Mouse (Mus musculus) frontal cortex, postnatal 14 days (tissue): ENCODE measurements around the gene Mamdc2.

Experiments used
- DNase-seq, 2 experiments: peaks; one replicate each; pipeline ENCODE4 v3.0.0; 2022; ENCODE audit warnings: low spot score in 2 of 2

Gene Mamdc2

DNA sequence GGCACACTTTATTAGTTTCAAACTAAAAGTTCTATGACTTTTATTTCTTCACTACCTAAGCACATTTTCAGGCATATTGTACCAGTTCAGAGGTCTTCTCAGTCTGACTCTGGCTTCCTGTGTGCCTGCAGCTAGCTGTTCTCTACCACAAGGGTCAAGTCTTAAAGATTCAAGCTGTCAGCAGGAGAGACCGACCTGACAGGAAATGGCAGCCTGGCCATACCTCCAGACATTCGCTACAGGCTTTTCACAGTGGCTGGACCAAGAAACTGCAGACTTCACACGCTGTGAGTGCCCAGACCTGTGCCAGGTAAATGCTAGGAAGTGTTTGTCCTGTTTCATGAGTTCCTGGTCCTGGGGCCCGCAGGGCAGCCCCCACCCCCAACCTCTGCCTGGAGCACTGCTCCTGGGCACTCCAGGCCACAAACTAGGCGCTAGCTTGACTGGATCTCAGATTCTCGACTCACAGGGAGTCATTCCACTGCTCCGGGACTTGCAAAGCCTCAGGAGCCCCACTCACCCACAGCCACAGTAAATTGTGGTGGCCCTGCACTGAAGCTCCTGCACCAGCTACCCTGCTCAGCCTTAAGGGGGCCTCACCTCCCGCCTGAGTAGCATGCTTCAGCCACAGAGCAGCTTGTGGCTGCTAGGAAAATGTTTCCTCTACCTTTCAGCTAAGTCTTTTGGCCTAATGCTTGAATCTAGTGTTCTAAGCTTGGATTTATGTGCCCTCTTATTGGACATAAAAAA is 166.2 kb downstream of the Mamdc2 start:
- no peak for DNase-seq

DNA sequence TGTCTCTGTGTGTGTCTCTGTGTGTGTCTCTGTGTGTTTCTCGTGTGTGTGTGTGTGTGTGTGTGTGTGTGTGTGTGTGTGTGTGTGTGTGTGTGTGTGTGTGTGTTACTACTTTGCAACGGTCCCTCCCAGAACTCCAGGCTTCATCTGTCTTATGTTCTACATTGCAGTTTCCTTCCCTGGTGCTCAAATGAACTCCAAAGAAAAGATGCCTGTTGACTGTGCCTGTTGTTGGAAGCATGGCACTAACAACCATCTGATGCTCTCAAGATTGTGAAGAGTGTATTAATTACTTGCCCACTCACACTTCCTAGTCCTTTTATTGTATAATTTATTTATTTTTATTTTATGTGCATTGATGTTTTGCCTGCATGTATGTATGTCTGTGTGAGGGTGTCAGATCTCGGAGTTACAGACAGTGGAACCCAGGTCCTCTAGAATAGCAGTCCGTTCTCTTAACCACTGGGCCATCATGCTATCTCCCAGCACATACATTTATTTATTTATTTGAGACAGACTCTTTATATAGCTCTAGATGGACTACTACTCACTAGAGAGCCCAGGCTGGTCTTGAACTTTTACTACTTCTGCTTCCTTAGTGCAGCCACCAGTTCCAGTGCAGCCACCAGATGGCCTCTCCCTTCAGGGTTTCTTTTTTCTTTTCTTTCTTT is 174.1 kb downstream of the Mamdc2 start:
- DNase-seq = no peak

DNA sequence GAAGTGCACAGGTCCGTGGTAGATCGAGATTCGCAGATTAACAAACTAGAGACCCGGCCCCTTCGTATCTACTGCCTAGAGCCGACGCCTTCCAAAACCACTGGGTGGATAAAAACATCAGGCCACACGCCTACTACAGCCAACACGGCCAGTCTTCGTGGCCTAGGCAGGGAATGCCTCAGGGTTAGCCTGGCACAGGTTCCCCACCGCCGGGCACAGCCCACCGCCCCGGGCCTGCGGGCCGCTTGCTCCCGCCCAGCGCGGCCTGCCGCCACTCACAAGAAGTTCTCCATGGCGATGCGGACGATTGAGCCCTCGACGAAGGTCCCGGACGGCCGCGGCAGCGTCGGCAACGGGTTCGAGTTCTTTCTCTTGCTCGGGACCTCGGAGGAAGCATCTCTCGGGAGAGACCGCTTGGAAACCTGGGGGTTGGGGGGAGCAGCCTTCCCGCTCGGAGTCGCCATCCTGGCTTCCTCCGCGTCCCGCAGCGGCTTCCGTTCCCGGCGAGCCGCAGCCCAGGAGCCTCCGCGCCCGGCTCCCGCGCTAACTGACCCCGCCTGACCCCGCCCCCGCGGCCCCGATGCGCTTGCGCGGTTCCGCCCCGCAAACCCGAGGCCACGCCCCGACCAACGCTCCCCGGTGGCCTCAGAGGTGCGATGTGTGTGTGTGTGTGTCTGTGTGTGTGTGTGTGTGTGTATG is 174.7 kb downstream of the Mamdc2 start, which contains the start of gene Smc5:
TSS of gene Smc5 (minus strand) at position 543 of the 699 bp plus-strand sequence.
- DNase-seq = peak; percentile 69 to 81

DNA sequence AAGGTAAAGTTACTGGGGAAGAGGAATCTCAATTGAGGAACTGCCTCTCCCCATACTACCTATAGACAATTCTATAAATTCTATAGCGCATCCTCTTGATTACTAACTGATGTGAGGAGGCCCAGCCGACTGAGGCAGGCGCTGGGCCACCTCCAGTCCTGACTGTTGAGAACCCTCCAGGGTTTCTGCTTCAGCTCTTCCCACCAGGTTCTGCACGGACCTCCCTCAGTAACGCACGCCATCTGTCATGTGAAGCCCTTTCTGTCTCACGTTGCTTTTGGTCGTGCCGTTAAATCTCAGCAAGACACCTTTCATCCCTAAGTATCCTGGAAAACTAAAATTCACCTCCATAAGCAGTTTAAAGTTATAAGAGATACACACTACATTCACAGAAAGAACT is 191.5 kb downstream of the Mamdc2 start:
- DNase-seq = no peak
